Mouse (Mus musculus) thymus, postnatal 36 days (tissue): ENCODE data around the gene Fnbp1.

Experiments used
- DNase-seq, 2 experiments: peaks; one replicate each; pipeline ENCODE4 v3.0.0; 2022; ENCODE audit warnings: mixed read lengths in 2 of 2

Fnbp1 gene

GRCm38 (mm10) chr2:31147054-31147453, 5.2 kb upstream of the Fnbp1 start:
- DNase-seq = no peak

DNA sequence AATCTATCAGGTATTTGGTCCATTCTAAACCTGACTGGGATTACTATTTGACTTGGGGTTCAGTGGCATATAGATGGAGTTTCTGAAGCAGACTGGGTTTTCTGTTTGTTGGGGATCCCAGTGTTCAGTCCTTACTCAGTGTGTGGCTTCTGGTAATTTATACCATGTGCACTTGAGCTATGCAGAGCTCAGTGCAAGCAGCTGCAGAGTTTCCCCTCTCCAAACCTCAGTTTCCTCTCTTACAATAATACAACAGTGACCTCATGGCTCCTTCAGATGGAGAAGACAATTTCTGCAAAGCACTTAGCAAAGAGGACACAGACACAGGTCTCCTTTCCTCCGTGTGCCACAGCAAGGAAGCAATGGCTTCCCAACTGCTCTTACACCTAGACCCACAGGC, 3.1 kb upstream of the Fnbp1 start:
- DNase-seq = no peak

GRCm38 (mm10) chr2:31143768-31144695, 2.2 kb upstream of the Fnbp1 start:
- peak; percentile 29 to 39 for DNase-seq

GRCm38 (mm10) chr2:31143326-31143725, 1.5 kb upstream of the Fnbp1 start:
- peak; percentile 39 to 45 for DNase-seq

- peak; percentile 38 to 57 for DNase-seq
These were observed 697 bp upstream of the Fnbp1 start for GRCm38 (mm10) chr2:31142505-31142904.

DNA sequence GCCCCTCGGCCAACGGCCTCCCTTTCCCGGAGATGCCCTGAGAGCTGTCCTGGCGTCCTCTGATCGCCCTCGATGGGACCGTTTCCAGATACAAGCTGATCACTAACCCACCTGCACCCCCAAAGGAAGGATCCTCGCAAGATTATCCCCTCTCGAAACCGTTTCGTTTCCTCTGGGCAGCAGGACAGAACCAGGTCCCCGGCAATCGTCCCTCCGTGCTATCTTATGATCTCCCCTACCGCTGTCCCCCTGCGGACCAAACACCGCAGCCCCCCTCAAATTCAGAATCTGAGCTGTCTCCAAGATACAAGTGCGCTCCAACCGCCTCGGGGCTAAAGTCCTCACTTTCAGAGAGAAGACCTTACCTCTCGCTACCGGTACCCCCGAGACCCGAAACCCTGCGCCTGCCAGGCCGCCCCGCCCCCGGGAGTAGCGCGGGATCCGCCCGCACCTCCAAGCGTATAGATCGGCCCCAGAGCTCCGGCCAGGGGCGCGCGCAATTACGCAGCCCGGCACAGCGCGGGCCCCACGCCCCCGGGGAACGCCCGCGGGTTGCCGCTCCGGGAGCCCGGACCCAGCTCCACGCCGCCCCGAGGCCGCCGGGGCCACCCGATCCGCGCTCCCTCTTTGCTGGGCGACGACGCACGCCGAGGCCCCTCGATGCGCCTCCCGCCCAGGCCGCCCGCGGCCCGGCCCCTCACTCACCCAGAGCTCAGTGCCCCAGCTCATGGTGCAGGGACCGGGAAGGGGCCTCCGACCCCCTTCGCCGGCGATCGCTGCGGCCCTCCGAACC, 538 bp downstream of the Fnbp1 start:
- no peak for DNase-seq

- no peak for DNase-seq
These were observed 1.1 kb downstream of the Fnbp1 start for GRCm38 (mm10) chr2:31140772-31141073.

GRCm38 (mm10) chr2:31139991-31140771, 1.6 kb downstream of the Fnbp1 start:
- DNase-seq = no peak

DNA sequence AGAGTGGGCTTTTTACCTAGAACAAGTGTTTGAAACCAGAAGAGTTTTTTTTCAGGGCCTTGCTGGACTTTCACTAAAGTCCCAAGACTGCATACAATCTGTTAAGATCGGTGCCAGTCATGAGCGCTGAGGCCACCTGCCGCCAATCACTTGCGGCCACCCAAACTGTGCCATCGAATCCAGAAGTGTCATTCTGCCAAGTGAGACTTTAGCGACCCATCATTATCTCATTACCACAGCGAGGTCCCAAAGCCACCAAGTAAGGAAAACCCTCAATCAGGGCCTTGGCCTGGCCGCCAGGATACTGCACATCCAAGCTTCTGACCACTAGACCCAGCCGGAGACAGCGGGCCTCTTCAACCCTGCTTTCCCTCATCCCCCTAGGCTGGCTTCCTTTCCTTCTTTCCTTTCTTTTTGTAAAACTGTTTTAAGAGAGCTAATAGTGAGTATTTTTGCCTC, 2.6 kb downstream of the Fnbp1 start:
- no peak for DNase-seq

GRCm38 (mm10) chr2:31137018-31137590, 4.7 kb downstream of the Fnbp1 start:
- DNase-seq = no peak

DNA sequence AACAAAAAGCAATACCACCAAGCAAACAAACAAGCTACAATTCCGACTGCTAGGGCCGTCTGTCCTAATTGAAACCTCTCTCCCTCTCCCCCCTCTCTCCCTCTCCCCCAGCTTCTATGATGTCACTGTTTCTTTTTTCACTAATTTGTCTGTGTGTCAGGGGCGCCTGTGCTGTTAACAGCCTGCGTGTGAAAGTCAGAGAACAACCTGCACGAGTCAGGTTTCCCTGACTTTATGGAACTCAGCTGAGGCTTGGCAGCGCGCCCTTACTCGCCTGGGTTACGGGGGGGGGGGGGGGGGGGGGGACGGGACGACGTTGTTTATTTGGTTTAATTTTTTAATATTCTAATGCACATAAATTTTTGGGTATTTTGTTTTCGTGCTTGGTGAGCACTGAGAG, 5.5 kb downstream of the Fnbp1 start:
- no peak for DNase-seq

GRCm38 (mm10) chr2:31135512-31135931, 6.3 kb downstream of the Fnbp1 start:
- no peak for DNase-seq

GRCm38 (mm10) chr2:31133981-31134380, 7.8 kb downstream of the Fnbp1 start:
- no peak for DNase-seq

DNA sequence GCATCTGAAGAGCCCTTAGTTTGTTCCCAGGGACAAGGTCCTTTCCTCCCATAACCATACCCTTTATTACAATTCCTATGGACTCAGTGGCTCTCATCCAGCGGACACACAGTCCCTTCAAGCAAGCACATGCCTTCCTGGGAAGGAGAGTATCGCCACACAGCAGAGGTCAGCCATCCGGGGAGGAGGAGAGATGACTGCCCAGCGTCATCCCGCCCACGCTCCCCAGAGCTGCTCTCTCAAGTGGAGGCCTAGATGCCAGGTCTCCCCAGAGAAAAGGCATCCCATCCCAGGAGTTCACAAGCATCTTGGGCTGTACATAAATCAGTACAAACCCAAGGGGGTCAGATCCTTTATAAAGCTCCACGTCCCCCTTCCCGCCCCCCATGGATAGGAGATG, 9.1 kb downstream of the Fnbp1 start:
- no peak for DNase-seq

GRCm38 (mm10) chr2:31130815-31131299, 11.0 kb downstream of the Fnbp1 start:
- DNase-seq = peak; percentile 78 to 85

DNA sequence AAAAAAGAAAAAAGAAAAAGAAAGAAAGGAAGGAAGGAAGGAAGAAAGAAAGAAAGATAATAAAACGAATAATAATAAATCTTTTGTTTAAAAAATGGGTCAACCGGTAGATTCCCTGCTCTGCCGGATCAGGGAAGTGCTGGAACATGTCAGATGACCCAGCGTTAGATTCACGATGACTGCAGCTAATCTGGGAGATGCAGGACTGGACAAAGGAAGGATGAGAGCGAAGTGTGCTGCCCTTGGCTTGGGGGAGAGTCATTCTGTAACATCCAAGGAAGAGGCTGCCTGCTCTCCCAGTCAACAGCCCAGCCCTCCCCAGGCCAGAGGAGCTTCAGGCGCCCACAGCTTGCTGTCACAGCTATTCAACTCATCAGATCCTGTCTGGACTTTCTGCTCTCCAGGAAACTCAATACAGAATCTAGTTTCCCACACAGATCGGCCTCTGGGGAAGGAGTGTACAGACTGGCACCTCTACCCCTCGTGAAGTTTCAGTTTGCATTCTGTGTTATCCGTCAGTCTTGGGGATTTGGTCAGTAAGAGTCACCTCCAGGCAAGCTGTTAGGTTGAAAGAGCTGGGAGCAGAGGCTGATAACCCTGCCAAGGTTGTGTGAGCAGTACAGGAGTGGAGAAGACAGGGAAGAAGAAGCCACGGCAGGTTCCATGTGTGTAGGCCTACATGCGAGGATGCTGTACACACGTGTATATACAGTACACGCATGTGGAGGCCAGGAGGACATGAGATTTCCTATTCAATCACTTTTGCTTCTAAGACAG, 11.9 kb downstream of the Fnbp1 start:
- no peak for DNase-seq

- DNase-seq = no peak
These were observed 13.9 kb downstream of the Fnbp1 start for GRCm38 (mm10) chr2:31127899-31128298.

DNA sequence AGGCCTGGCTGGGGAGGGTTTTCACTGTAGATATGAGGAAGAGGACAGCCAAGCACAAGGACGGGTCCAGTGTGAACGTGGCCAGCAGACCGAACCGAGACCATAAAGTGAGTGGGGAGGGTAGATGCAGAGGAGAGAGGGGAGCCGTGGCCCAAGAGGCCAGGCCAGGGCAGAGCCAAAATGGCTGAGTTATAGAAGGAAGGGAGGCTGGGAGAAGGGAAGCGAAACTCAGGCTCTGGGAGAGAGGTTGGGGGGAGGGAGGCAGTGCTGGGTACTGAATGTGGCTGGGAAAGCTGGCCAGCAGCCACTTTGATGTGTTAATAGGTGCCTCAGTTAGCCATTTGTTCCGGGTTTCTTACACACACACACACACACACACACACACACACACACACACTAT, 14.6 kb downstream of the Fnbp1 start:
- no peak for DNase-seq

GRCm38 (mm10) chr2:31126048-31126447, 15.8 kb downstream of the Fnbp1 start:
- no peak for DNase-seq

DNA sequence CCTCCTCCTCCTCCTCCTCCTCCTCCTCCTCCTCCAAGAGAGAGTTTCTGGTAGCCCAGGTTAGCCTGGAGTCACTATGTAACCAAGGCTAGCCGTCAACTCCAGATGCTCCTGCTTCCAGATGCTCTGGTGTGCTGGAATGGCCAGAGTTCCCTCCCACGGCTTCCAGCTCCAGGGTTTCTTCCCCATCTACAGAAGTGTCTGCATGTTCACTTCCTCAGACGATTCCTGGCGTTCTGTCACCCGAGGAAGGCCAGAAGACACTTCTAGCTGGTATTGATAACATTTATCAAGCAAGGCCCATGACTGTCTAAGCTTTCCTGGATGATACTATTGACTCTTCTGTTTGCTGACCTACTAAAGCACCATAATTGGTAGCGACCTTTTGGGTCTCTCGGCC, 16.7 kb downstream of the Fnbp1 start:
- DNase-seq = no peak

- DNase-seq = no peak
These were observed 17.1 kb downstream of the Fnbp1 start for GRCm38 (mm10) chr2:31124694-31125093.

- no peak for DNase-seq
These were observed 18.3 kb downstream of the Fnbp1 start for GRCm38 (mm10) chr2:31123493-31123892.
